Mouse (Mus musculus) ES-E14 (cell line): Measurements from ENCODE around the gene Pex7. TPM values are rescaled to one million over a fixed set of nuclear protein-coding genes. Genes with fewer than 3 reads are reported as not detected.
A peak's percentile ranks its signal among the peaks of the same experiment; 100 is the strongest.

Source experiments
- DNase-seq: peaks from one replicate; pipeline ENCODE4 v3.0.0-alpha.2; 2013; ENCODE audit warnings: low read depth, low spot score
- H3K27ac ChIP-seq: 2 replicates; pipeline ENCODE4 v1.5.1; 2012; ENCODE audit warnings: low read depth, mild to moderate bottlenecking, low read length, moderate library complexity, mixed read lengths; ENCODE audit not compliant: poor library complexity, insufficient read depth, severe bottlenecking
- H3K36me3 ChIP-seq: 2 replicates; pipeline ENCODE4 v1.6.1; 2012; ENCODE audit warnings: mild to moderate bottlenecking, low read length, moderate library complexity, mixed read lengths; ENCODE audit not compliant: control insufficient read depth, poor library complexity, insufficient read depth, severe bottlenecking
- H3K4me1 ChIP-seq, 2 experiments: fragments of 150-350 bp in 1 of 2; sonication (generic) in 1 of 2; 2 replicates each; pipeline ENCODE4 v1.6.1; 2012; ENCODE audit warnings: low read length in 2 of 2, mild to moderate bottlenecking in 1 of 2, mixed read lengths in 1 of 2; ENCODE audit not compliant: control insufficient read depth in 2 of 2, insufficient read depth in 2 of 2, poor library complexity in 1 of 2
- H3K4me3 ChIP-seq, 2 experiments: fragments of 150-350 bp in 1 of 2; sonication (generic) in 1 of 2; 2 replicates each; pipeline ENCODE4 v1.5.1; 2012; ENCODE audit warnings: low read length in 2 of 2, low read depth in 1 of 2, mild to moderate bottlenecking in 1 of 2, mixed read lengths in 1 of 2; ENCODE audit not compliant: insufficient read depth in 1 of 2, poor library complexity in 1 of 2, severe bottlenecking in 1 of 2
- H3K9ac ChIP-seq: 2 replicates; pipeline ENCODE4 v1.6.1; 2012; ENCODE audit warnings: low read depth, mild to moderate bottlenecking, low read length, mixed read lengths; ENCODE audit not compliant: poor library complexity, insufficient read depth, severe bottlenecking
- H3K9me3 ChIP-seq: fragments of 150-350 bp; sonication (generic); 2 replicates; pipeline ENCODE4 v1.6.1; 2012; ENCODE audit warnings: low read depth, mild to moderate bottlenecking, low read length; ENCODE audit not compliant: control insufficient read depth, insufficient read depth
- CHD2 ChIP-seq: IDR thresholded peaks from 2 replicates; pipeline ENCODE4 v1.6.1; 2014; ENCODE audit warnings: mild to moderate bottlenecking, low read depth, low read length, inconsistent platforms
- HCFC1 ChIP-seq: IDR thresholded peaks from 2 replicates; pipeline ENCODE4 v1.6.1; 2012; ENCODE audit warnings: low read length, inconsistent platforms, borderline replicate concordance; ENCODE audit not compliant: insufficient read depth
- MAFK ChIP-seq: IDR thresholded peaks from 2 replicates; pipeline ENCODE4 v1.6.1; 2014; ENCODE audit warnings: mild to moderate bottlenecking, low read depth, low read length, inconsistent platforms; ENCODE audit not compliant: insufficient read depth
- ZC3H11A ChIP-seq: IDR thresholded peaks from 2 replicates; pipeline ENCODE4 v1.6.1; 2012; ENCODE audit warnings: low read depth, mild to moderate bottlenecking, inconsistent platforms, low read length, borderline replicate concordance
- ZNF384 ChIP-seq: IDR thresholded peaks from 2 replicates; pipeline ENCODE4 v1.6.1; 2012; ENCODE audit warnings: low read depth, low read length, inconsistent platforms
- in situ Hi-C, 2 experiments: fragments of 600-800 bp; cut with MboI; formaldehyde crosslinking; loops; one replicate each; pipeline ENCODE4 v1.15.1; 2025; ENCODE audit warnings: low sequenced_read_pairs in 2 of 2, inconsistent platforms in 1 of 2; ENCODE audit not compliant: unreplicated experiment in 2 of 2
- total RNA-seq: library from RNA; depleted of rRNA; stranded (reverse); fragments of 300-350 nt; gene quantifications from 2 replicates; pipeline ENCODE4 v1.2.3, GENCODE M21; 2012

The Pex7 gene
- total RNA-seq, 1 experiment: 17.0 TPM

- Histone ChIP-seq H3K4me1 (no peaks in the 10 kb centered on the region), H3K36me3 (no peaks in the 10 kb centered on the region), H3K9me3 (no peaks in the 10 kb centered on the region), H3K9ac (peak overlapping the region; percentile 73), H3K4me3 (peak overlapping the region; percentile 74 to 86), H3K27ac (no peak overlapping the region)
- no peak for TF ChIP-seq CHD2
- no peak for TF ChIP-seq MAFK
- TF ChIP-seq HCFC1: no peak
- TF ChIP-seq ZC3H11A: no peak
- TF ChIP-seq ZNF384: no peak
- DNase-seq: no peak
- in situ Hi-C loops: no loop called here
These were observed 27.8 kb upstream of the Pex7 start for GRCm38 (mm10) chr10:19935295-19935623.

- Histone ChIP-seq H3K4me1 (no peaks in the 10 kb centered on the region), H3K9me3 (no peaks in the 10 kb centered on the region), H3K9ac (peak within 1 kb of the TSS; percentile 73), H3K4me3 (peak within 1 kb of the TSS; percentile 74 to 86), H3K36me3 (no peaks in the 10 kb centered on the region), H3K27ac (no peak within 1 kb of the TSS)
- no peak for TF ChIP-seq HCFC1
- DNase-seq: peak; percentile 30
- in situ Hi-C loops: no loop called here
These were observed 27.1 kb upstream of the Pex7 start, which contains the start of gene Map3k5 for GRCm38 (mm10) chr10:19934384-19935294. Gene Map3k5, plus strand, starts transcription at chr10:19934472.

DNA sequence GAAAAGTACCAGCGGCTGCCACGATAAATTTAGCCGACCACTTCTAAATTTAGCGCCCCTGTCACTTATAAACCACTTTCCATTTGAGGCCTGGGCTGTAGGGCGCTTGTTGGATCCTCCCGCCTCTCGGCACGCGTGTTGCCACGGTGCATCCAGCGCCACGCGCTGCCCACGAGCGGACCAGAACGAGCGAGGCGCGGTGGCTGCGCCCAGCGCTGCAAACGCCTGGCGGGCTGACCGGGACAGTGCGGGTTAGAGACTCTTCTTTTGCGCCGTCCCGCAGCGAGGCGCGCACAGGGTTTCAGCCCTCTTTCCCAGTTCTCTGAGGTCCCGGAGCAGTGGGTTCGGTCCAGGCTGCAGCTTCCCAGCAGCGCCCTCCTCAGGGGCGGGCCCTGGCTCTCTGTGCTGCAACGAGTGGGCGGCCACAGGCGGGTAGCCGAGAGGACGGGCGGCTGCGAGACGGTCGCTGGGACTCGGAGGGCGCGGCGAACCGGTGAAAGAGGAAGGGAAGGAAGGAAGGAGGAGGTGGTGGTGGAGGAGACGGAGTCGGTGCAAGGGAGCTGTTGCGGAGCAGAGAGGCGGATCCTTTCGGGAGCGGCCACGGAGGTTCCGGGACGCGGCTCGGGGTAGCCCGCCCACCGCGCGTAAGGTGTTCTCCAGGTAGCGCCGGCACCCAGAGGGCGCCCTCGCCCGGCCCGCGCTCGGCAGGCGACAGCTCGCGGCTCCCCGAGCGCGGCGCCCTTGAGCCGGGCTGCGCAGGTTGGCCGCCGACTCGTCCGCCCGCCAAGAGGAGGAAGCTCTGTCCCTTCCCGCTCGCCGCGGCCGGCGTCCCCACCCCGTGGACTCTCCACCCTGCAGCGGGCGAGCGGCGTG lies 26.3 kb upstream of the Pex7 start:
- TF ChIP-seq MAFK: no peak
- TF ChIP-seq ZC3H11A: no peak
- TF ChIP-seq CHD2: no peak
- no peak for TF ChIP-seq HCFC1
- no peak for TF ChIP-seq ZNF384
- in situ Hi-C loops: no loop called here
- H3K4me3 ChIP-seq: peak overlapping the region; percentile 74 to 86

GRCm38 (mm10) chr10:19932986-19933385 lies 25.5 kb upstream of the Pex7 start:
- Histone ChIP-seq H3K4me1 (no peaks in the 10 kb centered on the region), H3K36me3 (no peaks in the 10 kb centered on the region), H3K9ac (no peak overlapping the region), H3K27ac (no peak overlapping the region), H3K9me3 (no peaks in the 10 kb centered on the region), H3K4me3 (no peak overlapping the region; a peak in 1 of 4 replicates)
- TF ChIP-seq MAFK (no peak), ZC3H11A (no peak), CHD2 (no peak), HCFC1 (no peak), ZNF384 (no peak)
- no peak for DNase-seq
- in situ Hi-C loops: no loop called here

More for the DNA sequence above, 26.3 kb upstream of the Pex7 start:
- Histone ChIP-seq H3K27ac (no peak overlapping the region), H3K4me1 (no peaks in the 10 kb centered on the region), H3K9ac (peak overlapping the region; percentile 73), H3K36me3 (no peaks in the 10 kb centered on the region), H3K9me3 (no peaks in the 10 kb centered on the region)
- DNase-seq: peak; percentile 45
